Mouse (Mus musculus) urinary bladder, postnatal 36 days (tissue): ENCODE results near the gene Slc2a3.
"Not testable (repeated sequence)": the region's sequence is repeated elsewhere in the genome, so short reads cannot be mapped to it uniquely, and the experiment has no call there.

Source experiments
- DNase-seq, 2 experiments: peaks; one replicate each; pipeline ENCODE4 v3.0.0; 2022; ENCODE audit warnings: low spot score in 2 of 2, mixed read lengths in 1 of 2

The Slc2a3 gene

DNA sequence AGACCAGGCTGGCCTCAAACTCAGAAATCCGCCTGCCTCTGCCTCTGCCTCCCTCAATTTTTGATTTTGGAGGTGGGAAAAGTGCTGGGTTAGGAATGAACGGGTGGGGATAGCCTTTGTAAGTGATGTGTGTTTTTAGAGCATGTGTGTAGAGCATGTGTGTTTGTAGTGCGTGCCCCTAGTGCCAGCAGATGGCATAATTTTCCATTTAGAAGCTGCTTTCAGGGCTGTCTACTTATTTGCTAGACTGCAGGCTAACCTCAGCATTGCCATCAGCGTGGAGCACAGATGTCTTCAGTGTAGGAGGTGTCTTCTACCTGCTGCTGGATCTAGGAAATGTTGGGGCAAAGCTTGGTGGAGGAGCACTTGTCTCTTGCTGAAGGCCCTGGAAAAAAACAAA is 92.6 kb downstream of the Slc2a3 start:
- no peak for DNase-seq

DNA sequence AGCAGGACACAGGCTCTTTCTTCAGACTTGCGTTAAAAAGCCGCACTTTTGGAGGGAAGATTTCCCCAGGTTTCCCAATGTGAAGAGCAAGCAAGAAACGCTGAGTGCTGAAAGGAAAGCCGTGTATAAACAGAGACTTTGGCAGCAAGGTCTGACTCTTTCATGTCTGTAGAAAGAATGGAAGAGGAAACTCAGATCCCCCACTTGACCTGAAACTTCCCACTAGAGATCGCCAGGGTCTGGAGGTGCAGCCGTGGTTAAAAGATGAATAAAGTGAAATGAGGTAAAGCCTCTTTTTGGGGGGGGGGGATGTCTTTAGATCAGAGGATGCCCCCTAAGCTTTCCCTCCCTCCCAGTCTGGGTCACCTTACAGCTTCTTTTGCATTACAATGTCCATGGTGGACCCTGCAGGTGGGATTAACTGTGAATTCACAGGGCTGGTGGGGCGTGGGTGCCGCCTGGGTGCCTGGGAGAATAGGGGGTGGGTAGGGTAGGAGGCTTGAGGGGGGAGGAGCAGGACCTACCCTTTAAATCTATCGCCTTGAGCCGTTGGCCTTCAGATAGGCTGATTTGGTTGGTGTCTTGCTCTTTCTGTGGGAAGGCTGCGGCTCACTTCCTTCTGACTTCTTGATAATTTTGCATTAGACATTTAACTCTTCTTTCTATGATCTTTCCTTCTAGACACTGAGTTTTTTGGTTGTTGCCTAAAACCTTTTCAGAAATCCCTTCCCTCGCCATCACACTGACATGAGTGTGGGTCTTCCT is 94.2 kb downstream of the Slc2a3 start, which contains the start of gene Nanog:
Gene Nanog, plus strand, starts transcription at position 454 of the 765 bp plus-strand sequence.
- no peak for DNase-seq

DNA sequence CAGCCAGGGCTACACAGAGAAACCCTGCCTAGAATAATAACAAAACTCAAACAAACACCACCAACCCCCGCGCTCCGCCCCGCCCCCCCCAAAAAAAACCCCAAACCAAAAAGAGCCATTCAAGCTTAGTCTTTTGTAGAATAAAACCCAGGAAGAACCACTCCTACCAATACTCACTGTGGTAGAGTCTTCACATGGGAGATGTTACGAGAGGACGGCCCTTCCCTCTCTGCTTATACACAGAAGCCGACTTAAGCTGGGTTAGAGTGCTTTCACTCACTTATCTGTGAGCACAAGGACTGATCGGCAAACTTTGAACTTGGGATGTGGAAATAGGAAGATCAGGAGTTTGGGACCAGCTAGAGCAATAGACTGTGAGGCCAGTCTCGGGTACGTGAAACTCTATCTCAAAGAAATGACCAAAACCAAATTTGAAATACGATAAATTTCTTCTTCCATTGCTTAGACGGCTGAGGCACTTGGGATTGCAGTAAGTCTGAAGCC is 95.1 kb downstream of the Slc2a3 start:
- no peak for DNase-seq

DNA sequence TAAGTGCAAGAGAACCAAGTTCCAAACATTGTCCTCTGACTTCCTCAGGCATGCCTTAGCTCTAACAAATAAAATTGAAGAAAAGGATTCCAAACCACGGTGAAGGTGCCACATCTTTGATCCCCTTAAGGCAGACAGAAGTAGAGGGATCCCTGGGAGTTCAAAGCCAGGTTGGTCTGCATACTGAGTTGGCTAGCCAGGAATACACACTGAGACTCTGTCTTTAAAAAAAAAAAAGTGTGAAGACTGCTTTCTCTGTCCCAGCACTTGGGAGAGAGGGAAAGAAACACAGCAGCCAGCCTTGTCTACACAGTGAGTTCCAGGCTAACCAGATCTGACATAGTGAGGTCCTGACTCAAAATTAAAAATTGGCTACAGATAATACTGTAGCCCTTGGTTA is 97.7 kb downstream of the Slc2a3 start:
- no peak for DNase-seq

DNA sequence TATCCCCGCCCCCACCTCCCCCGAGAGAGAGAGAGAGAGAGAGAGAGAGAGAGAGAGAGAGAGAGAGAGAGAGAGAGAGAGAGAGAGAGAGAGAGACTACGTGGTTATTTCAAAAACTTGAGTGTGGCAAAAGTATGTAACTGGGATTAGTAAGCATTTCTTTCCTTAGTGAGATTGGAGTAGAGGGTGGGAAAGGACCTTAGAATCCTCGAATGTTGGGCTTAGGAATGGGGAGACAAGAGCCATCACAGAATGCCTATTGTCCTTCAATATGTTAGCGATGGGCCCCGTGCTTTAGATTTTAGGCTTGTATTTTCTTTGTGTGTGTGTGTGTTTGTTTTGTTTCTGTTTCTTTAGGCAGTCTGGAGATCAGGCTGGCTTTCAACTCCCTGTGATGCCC is 98.2 kb downstream of the Slc2a3 start:
- no peak for DNase-seq

DNA sequence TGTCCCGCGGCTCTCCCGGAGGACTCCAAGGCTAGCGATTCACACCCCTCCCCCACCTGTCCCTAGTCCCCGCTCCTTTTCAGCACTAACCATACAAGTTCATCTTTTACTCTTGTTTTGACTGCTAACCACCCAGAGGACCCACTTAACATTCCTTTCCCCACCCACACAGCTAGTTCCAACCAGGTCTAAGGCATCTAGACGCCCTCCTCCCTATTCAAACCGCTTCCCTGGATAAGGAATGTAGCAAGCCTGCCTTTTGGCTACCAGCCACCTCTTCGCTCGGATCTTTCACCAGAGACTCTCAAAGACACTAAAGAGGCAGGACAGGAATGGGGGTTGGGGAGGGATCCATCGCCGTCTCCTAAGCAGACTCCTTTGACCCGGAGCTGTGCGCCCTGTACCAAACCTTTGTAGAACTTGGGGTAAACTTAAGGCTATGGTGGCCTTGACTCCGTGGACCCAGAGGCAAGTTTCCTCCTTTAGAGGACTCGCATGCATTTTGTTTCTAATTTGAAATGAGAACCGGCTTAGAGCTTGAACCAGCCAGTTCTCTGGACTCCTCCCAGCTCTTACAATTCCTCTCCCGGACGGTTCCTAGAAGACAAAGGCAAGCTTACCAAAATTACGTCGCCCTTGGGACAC is 98.8 kb downstream of the Slc2a3 start:
- DNase-seq, result peak; percentile 1 to 58

DNA sequence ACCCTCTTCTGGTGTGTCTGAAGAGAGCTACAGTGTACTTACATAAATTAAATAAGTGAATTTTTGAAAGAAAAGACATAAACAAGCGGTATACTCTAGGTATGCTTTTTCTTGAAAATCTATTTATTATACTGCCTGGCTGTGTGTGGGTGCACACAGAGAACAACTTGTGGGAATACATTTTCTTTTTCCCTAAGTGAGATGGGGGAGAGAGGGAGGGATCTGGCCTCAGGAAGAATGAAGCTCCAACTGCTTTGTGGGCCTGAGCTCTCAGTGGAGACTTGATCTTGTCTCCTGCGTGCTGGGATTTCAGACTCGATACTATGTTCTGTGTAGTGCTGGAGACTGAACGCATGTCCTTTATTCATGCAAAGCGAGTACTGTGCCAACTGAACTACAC is 99.6 kb downstream of the Slc2a3 start:
- DNase-seq, result no peak

DNA sequence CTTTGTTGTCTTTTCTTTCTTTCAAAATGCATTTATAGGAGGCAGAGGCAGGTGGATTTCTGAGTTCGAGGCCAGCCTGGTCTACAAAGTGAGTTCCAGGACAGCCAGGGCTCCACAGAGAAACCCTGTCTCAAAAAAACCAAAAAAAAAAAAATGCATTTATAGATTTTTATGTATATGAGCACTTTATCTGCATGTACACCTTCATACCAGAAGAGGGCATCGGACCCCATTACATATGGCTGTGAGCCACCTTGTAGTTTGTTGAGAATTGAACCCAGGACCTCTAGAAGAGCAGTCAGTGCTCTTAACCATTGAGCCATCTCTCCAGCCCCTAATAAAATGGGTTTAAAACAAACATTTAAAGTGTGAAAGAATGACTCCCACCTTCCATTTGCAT is 101.8 kb downstream of the Slc2a3 start:
- not testable (repeated sequence) for DNase-seq

DNA sequence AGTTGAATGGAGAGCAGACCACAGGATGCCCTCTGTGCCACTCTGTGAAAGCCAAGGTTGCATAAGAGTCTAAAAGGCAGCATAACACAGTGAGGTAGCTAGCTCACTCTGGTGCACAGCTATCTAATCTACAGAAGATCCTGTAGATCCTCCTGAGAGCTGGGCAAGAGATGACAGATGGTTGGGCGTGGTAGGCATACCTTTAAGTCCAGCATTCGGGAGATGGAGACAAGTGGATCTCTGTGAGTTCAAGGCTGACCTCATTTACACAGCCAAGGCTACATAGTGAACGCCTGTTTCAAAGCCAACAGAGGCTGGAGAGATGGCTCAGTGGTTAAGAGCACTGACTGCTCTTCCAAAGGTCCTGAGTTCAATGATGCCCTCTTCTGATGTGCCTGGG is 106.0 kb downstream of the Slc2a3 start:
- no peak for DNase-seq

DNA sequence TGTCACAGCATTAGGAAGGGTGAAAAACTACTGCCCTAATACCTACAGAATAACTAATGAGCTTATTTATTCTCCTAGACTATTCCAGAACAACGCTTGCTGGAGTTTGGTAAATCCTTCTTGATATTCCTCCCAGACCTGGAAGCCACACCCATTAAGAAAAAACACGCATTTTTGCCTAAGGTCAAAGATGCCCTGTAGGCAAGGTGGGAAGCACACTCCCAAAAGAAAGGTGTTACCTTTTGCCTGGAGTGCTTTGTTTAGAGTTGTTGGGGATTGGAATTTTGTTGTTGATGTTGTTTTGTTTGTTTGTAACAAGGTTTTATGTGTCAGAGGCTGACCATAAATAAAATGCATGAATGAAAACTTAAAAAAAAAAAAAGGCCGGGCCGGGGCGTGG is 111.4 kb downstream of the Slc2a3 start:
- DNase-seq, result no peak

DNA sequence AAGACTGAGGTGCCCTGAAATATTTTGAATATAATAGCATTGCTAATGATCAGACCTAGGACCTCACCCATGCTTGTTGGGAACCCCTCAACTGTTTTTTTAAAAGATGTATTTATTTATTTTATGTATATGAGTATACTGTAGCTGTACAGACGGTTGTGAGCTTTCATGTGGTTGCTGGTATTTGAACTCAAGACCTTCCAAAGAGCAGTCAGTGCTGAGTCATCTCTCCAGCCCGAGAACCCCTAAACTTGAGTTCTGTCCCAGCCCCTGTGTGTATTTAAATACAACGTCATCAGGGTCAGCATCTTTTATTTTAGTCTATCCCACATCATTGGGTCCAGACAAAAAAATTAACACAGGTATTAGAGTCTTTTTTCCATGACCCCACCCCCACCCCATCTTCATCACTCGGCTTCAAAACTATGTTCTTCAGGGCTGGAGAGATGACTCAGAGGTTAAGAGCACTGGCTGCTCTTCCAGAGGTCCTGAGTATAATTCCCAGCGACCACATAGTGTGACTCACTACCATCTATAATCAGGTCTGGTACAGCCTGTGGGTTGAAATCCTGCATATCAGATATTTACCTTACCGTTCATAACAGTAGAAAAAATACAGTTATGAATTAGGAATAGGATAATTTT is 111.9 kb downstream of the Slc2a3 start:
- DNase-seq, result no peak

DNA sequence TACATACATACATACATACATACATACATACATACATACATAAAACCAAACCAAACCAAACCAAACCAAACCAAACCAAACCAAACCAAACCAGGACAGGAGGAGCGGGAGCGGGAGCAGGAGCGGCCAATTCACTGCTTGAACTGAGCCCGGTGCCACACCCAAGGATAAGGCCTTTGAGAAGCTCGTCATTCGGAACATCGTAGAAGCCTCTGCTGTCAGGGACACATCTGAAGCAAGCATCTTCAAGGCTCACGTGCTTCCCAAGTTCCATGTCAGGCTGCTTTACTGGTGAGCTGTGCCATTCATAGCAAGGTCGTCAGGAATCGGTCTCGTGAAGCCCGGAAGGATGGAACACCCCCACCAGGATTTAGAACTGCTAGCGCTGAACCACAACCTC is 114.7 kb downstream of the Slc2a3 start:
- DNase-seq, result no peak

DNA sequence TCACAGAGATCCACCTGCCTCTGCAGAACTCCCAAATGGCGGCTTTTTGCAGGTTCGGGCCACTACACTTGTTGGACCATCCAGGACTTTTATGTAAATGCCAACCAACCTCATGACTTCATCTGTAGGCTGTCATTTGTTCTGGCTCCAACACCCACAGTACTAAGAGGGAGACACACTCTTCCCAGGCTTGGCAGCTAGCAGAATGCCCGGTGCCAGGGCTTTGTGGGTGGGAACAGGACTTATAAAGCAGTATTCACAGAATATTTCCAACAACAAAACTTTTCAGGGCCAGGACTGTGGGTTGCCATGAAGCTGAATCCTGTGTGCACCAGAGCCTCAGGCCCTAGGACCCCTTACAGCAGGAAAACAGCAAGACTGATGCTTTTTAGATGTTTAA is 118.8 kb downstream of the Slc2a3 start:
- DNase-seq, result no peak
